Mouse (Mus musculus) ES-E14 (cell line): ENCODE data around the gene Smim11.

Experiments
- CHD2 ChIP-seq: IDR thresholded peaks from 2 replicates; pipeline ENCODE4 v1.6.1; 2014; ENCODE audit warnings: mild to moderate bottlenecking, low read depth, low read length, inconsistent platforms
- ZC3H11A ChIP-seq: IDR thresholded peaks from 2 replicates; pipeline ENCODE4 v1.6.1; 2012; ENCODE audit warnings: low read depth, mild to moderate bottlenecking, inconsistent platforms, low read length, borderline replicate concordance

GRCm38 (mm10) chr16:92345177-92345576, 44.1 kb downstream of the Smim11 start:
- TF ChIP-seq CHD2 (no peak), ZC3H11A (no peak)
